8 mouse cellular contexts compared by ENCODE assay signal in genomic region chr7:6343501-6344071, GRCm38 (mm10). TPM values are rescaled to one million over a fixed set of nuclear protein-coding genes. Genes with fewer than 3 reads are reported as not detected.
DNase-seq lines count a peak whose midpoint lies in the region; ATAC-seq and TF ChIP-seq lines count a peak whose summit lies in the region.

Gene Gm3854 (plus strand): TSS chr7:6343759.

- peak; percentile 96 for ATAC-seq in forebrain, embryonic 16.5 days
- peak; percentile 72 for ATAC-seq in liver, postnatal 0 days
- peak; percentile 95 for ATAC-seq in neural tube, embryonic 15.5 days (ENCODE audit: low FRiP score)

- peak; percentile 94 for DNase-seq in ES-CJ7 (ENCODE audit: low read depth, low spot score)
- DNase-seq in cerebellum, adult 18-20 months = peak; percentile 82 to 87
- DNase-seq in heart, postnatal 4 days = peak; percentile 49
- DNase-seq in layer of hippocampus, adult 18-20 months (ENCODE audit: low spot score in 2 of 2) = peak; percentile 82 to 89
- DNase-seq in liver, postnatal 0 days = peak; percentile 36
- DNase-seq in thymus, postnatal 14 days = peak; percentile 50

- peak within 1 kb of the TSS; percentile 55 for H3K4me2 ChIP-seq in forebrain, embryonic 16.5 days (ENCODE audit: low read length)
- H3K4me2 ChIP-seq in liver, postnatal 0 days (ENCODE audit: low read depth, low read length) = peak within 1 kb of the TSS; percentile 78
- peak within 1 kb of the TSS; percentile 58 for H3K4me2 ChIP-seq in neural tube, embryonic 15.5 days

- no peak for TF ChIP-seq EP300 in liver, postnatal 0 days (IDR thresholded peaks at IDR 0.05; ENCODE audit: low read depth)

- H3K9me3 ChIP-seq in forebrain, embryonic 16.5 days (ENCODE audit: control insufficient read depth, low read length) = no peaks in the 10 kb centered on the region
- H3K9me3 ChIP-seq in liver, postnatal 0 days (ENCODE audit: low read length) = no peaks in the 10 kb centered on the region
- H3K9me3 ChIP-seq in neural tube, embryonic 15.5 days (replicated peaks) = no peaks in the 10 kb centered on the region

- H3K36me3 ChIP-seq in forebrain, embryonic 16.5 days (ENCODE audit: control insufficient read depth, insufficient read depth) = no peaks in the 10 kb centered on the region
- H3K36me3 ChIP-seq in liver, postnatal 0 days (replicated peaks; ENCODE audit: insufficient read depth, low read length) = no peaks in the 10 kb centered on the region
- no peaks in the 10 kb centered on the region for H3K36me3 ChIP-seq in neural tube, embryonic 15.5 days

- peak within 1 kb of the TSS; percentile 78 for H3K4me3 ChIP-seq in forebrain, embryonic 16.5 days (replicated peaks; ENCODE audit: low read length)
- peak within 1 kb of the TSS; percentile 59 for H3K4me3 ChIP-seq in liver, postnatal 0 days (ENCODE audit: low read depth, low read length)
- peak within 1 kb of the TSS; percentile 75 for H3K4me3 ChIP-seq in neural tube, embryonic 15.5 days (replicated peaks)

- WGBS in forebrain, embryonic 16.5 days = under 1% methylated on average over 26 of the region's 26 CpGs
- WGBS in liver, postnatal 0 days (ENCODE audit: insufficient replicate concordance) = under 1% methylated on average over 26 of the region's 26 CpGs
- WGBS in neural tube, embryonic 15.5 days = under 1% methylated on average over 26 of the region's 26 CpGs

- H3K27me3 ChIP-seq in forebrain, embryonic 16.5 days (replicated peaks; ENCODE audit: control insufficient read depth, insufficient read depth, low read length) = no peaks in the 10 kb centered on the region
- no peaks in the 10 kb centered on the region for H3K27me3 ChIP-seq in liver, postnatal 0 days (ENCODE audit: insufficient read depth, low read length)
- H3K27me3 ChIP-seq in neural tube, embryonic 15.5 days (replicated peaks) = no peaks in the 10 kb centered on the region

- peak within 1 kb of the TSS; percentile 86 for H3K27ac ChIP-seq in forebrain, embryonic 16.5 days (ENCODE audit: low read length)
- H3K27ac ChIP-seq in liver, postnatal 0 days (ENCODE audit: low read depth) = no peak within 1 kb of the TSS
- peak within 1 kb of the TSS; percentile 92 for H3K27ac ChIP-seq in neural tube, embryonic 15.5 days (replicated peaks)

- peak within 1 kb of the TSS; percentile 83 for H3K9ac ChIP-seq in forebrain, embryonic 16.5 days (replicated peaks; ENCODE audit: low read depth, low read length)
- H3K9ac ChIP-seq in liver, postnatal 0 days (replicated peaks) = peak within 1 kb of the TSS; percentile 60
- peak within 1 kb of the TSS; percentile 63 for H3K9ac ChIP-seq in neural tube, embryonic 15.5 days (replicated peaks)

- no peak for TF ChIP-seq CTCF in liver, postnatal 0 days (IDR thresholded peaks at IDR 0.05; ENCODE audit: low read depth)

- peaks cover 4% of the 10 kb centered on the region; the same call in 1 of the 2 replicates for H3K4me1 ChIP-seq in forebrain, embryonic 16.5 days (replicated peaks; ENCODE audit: control insufficient read depth, insufficient read depth, low read length)
- 0 out of 2 replicates have a peak, but pooled peaks cover 7% of the 10 kb centered on the region for H3K4me1 ChIP-seq in liver, postnatal 0 days (ENCODE audit: insufficient read depth)
- H3K4me1 ChIP-seq in neural tube, embryonic 15.5 days = peaks cover 7% of the 10 kb centered on the region

RNA-seq across cellular contexts. Expression of gene Gm3854, which starts in this region (rescaled TPM):
- 5.2 and 5.8 TPM in 2 replicates for polyA plus RNA-seq in forebrain, embryonic 16.5 days (2015; fragmentation: Nextera tagmentation; extraction: Ambion mirVana)
- under 1 TPM; 0.24 to 0.38 TPM for total RNA-seq in heart, postnatal 4 days (2021)
- total RNA-seq in layer of hippocampus, adult 18-20 months (2021) = 1 to 10 TPM; 6.2 to 6.3 TPM
- polyA plus RNA-seq in liver, postnatal 0 days (2015; fragmentation: Nextera tagmentation; extraction: Ambion mirVana) = 0.06 TPM in 1 of 2 replicates, not detected in the other
- 7.3 and 9.0 TPM in 2 replicates for polyA plus RNA-seq in neural tube, embryonic 15.5 days (2015; fragmentation: Nextera tagmentation; extraction: Ambion mirVana)

Comparison
In these comparisons a context has a peak if more than half of its experiments do, and no peak if none do; other contexts are left out.
1. RNA of gene Gm3854 (total RNA-seq): 6.2 to 6.3 TPM in layer of hippocampus, adult 18-20 months; 0.24 to 0.38 TPM in heart, postnatal 4 days; every median in the first group is over 4 times any median in the second.
2. Peak in DNase-seq in heart, postnatal 4 days; RNA of the gene not detected or under 1 TPM.
3. Peak in DNase-seq, ATAC-seq, H3K4me3 ChIP-seq, H3K9ac ChIP-seq and H3K4me2 ChIP-seq in liver, postnatal 0 days; RNA of the gene not detected or under 1 TPM.
4. DNase-seq: peak in every context shown above with its lines; median percentile 94 in ES-CJ7; 86 in layer of hippocampus, adult 18-20 months; 84 in cerebellum, adult 18-20 months; 50 in thymus, postnatal 14 days; 49 in heart, postnatal 4 days; 36 in liver, postnatal 0 days.
5. Peak in every context shown above with its lines, with median percentiles within 50 percentile points of each other: ATAC-seq, H3K4me2 ChIP-seq, H3K4me3 ChIP-seq and H3K9ac ChIP-seq.